Mouse (Mus musculus): ENCODE results near the gene Apoc3. TPM values are rescaled to one million over a fixed set of nuclear protein-coding genes. Genes with fewer than 3 reads are reported as not detected.
A peak's percentile ranks its signal among the peaks of the same experiment; 100 is the strongest.

Gene Apoc3
- total and polyA plus RNA-seq, 3 experiments = not detected

- Histone ChIP-seq H3K79me2 (ENCODE audit: control insufficient read depth, insufficient read depth, low read length, poor library complexity) (no peaks in the 10 kb centered on the region), H3K36me3 (ENCODE audit: control insufficient read depth in 1 of 2, insufficient read depth in 2 of 2, low read length in 2 of 2) (peaks cover 0 to 67% of the 10 kb centered on the region in 2 experiments; a peak in 3 of 4 replicates), H3K9ac (ENCODE audit: control insufficient read depth, low read depth, low read length, poor library complexity, severe bottlenecking) (peak overlapping the region; percentile 60), H3K27ac (ENCODE audit: control insufficient read depth, low read depth, low read length) (peak overlapping the region; percentile 99), H3K4me1 (ENCODE audit: control insufficient read depth in 1 of 2, insufficient read depth in 2 of 2, low read length in 2 of 2) (peaks cover 42 to 62% of the 10 kb centered on the region in 2 experiments), H3K9me3 (replicated peaks; ENCODE audit: insufficient read depth, low read length) (no peaks in the 10 kb centered on the region), H3K27me3 (ENCODE audit: control insufficient read depth in 1 of 2, insufficient read depth in 2 of 2, low read length in 2 of 2) (no peaks in the 10 kb centered on the region), H3K4me3 (ENCODE audit: control insufficient read depth in 1 of 2, insufficient read depth in 1 of 2, low read depth in 2 of 2, low read length in 2 of 2) (peak overlapping the region; percentile 15 to 18; a peak in 3 of 4 replicates)
- TF ChIP-seq ELF1 (IDR thresholded peaks at IDR 0.05; ENCODE audit: low read depth, low read length) = no peak
- no peak for DNase-seq (ENCODE audit: low read depth, low spot score)
Measured at GRCm38 (mm10) chr9:46214946-46215337, 20.5 kb downstream of the Apoc3 start.

- H3K79me2 ChIP-seq (ENCODE audit: control insufficient read depth, insufficient read depth, low read length, poor library complexity) = no peaks in the 10 kb centered on the region
- H3K27ac ChIP-seq (ENCODE audit: control insufficient read depth, low read depth, low read length) = peak overlapping the region; percentile 99
- TF ChIP-seq POLR2AphosphoS5 (IDR thresholded peaks at IDR 0.05; ENCODE audit: borderline replicate concordance, low read depth, low read length) (no peak), RAD21 (IDR thresholded peaks at IDR 0.05; ENCODE audit: low read depth, low read length) (no peak), MYB (IDR thresholded peaks at IDR 0.05; ENCODE audit: low read depth, low read length) (no peak), NELFE (IDR thresholded peaks at IDR 0.05; ENCODE audit: low read depth, low read length) (no peak), ZC3H11A (IDR thresholded peaks at IDR 0.05; ENCODE audit: low read depth, low read length) (no peak), SMC3 (IDR thresholded peaks at IDR 0.05; ENCODE audit: low read depth, low read length) (no peak), ZNF384 (IDR thresholded peaks at IDR 0.05; ENCODE audit: low read depth, low read length) (no peak), NRF1 (IDR thresholded peaks at IDR 0.05; ENCODE audit: insufficient read depth, low read depth, low read length, poor library complexity, severe bottlenecking) (no peak), MAZ (IDR thresholded peaks at IDR 0.05; ENCODE audit: low read depth, low read length) (no peak), MAX (IDR thresholded peaks at IDR 0.05; ENCODE audit: low read length) (no peak), BHLHE40 (IDR thresholded peaks at IDR 0.05; ENCODE audit: borderline replicate concordance, low read depth, low read length) (no peak), MAFK (IDR thresholded peaks at IDR 0.05; ENCODE audit: borderline replicate concordance, low read depth, low read length) (no peak), JUND (IDR thresholded peaks at IDR 0.05; ENCODE audit: low read depth, low read length) (no peak), ELF1 (IDR thresholded peaks at IDR 0.05; ENCODE audit: low read depth, low read length) (no peak), E2F4 (IDR thresholded peaks at IDR 0.05; ENCODE audit: borderline replicate concordance, low read depth, low read length) (no peak), KAT2A (conservative IDR thresholded peaks at IDR 0.05; ENCODE audit: low read depth, low read length) (no peak), EP300 (IDR thresholded peaks at IDR 0.05; ENCODE audit: low read depth in 1 of 2, low read length in 2 of 2) (no peak; a peak in 1 of 4 replicates)
- H3K9me3 ChIP-seq (replicated peaks; ENCODE audit: insufficient read depth, low read length) = no peaks in the 10 kb centered on the region
- no peaks in the 10 kb centered on the region for H3K27me3 ChIP-seq (ENCODE audit: control insufficient read depth in 1 of 2, insufficient read depth in 2 of 2, low read length in 2 of 2)
- H3K36me3 ChIP-seq (ENCODE audit: control insufficient read depth in 1 of 2, insufficient read depth in 2 of 2, low read length in 2 of 2) = peaks cover 0 to 67% of the 10 kb centered on the region in 2 experiments; a peak in 3 of 4 replicates
- H3K9ac ChIP-seq (ENCODE audit: control insufficient read depth, low read depth, low read length, poor library complexity, severe bottlenecking) = peak overlapping the region; percentile 60
- no peak overlapping the region; a peak in 1 of 4 replicates for H3K4me3 ChIP-seq (ENCODE audit: control insufficient read depth in 1 of 2, insufficient read depth in 1 of 2, low read depth in 2 of 2, low read length in 2 of 2)
- peaks cover 42 to 62% of the 10 kb centered on the region in 2 experiments for H3K4me1 ChIP-seq (ENCODE audit: control insufficient read depth in 1 of 2, insufficient read depth in 2 of 2, low read length in 2 of 2)
- peak; percentile 50 for DNase-seq (ENCODE audit: low read depth, low spot score)
Measured at GRCm38 (mm10) chr9:46214276-46214675, 21.2 kb downstream of the Apoc3 start.
